Mouse (Mus musculus) ES-E14 (cell line): Measurements from ENCODE around the gene Twnk. TPM values are rescaled to one million over a fixed set of nuclear protein-coding genes. Genes with fewer than 3 reads are reported as not detected.
A peak's percentile ranks its signal among the peaks of the same experiment; 100 is the strongest.

Source experiments
- DNase-seq: peaks from one replicate; pipeline ENCODE4 v3.0.0-alpha.2; 2013; ENCODE audit warnings: low read depth, low spot score
- H3K27ac ChIP-seq: 2 replicates; pipeline ENCODE4 v1.5.1; 2012; ENCODE audit warnings: low read depth, mild to moderate bottlenecking, low read length, moderate library complexity, mixed read lengths; ENCODE audit not compliant: poor library complexity, insufficient read depth, severe bottlenecking
- H3K36me3 ChIP-seq: 2 replicates; pipeline ENCODE4 v1.6.1; 2012; ENCODE audit warnings: mild to moderate bottlenecking, low read length, moderate library complexity, mixed read lengths; ENCODE audit not compliant: control insufficient read depth, poor library complexity, insufficient read depth, severe bottlenecking
- H3K4me1 ChIP-seq, 2 experiments: fragments of 150-350 bp in 1 of 2; sonication (generic) in 1 of 2; 2 replicates each; pipeline ENCODE4 v1.6.1; 2012; ENCODE audit warnings: low read length in 2 of 2, mild to moderate bottlenecking in 1 of 2, mixed read lengths in 1 of 2; ENCODE audit not compliant: control insufficient read depth in 2 of 2, insufficient read depth in 2 of 2, poor library complexity in 1 of 2
- H3K4me3 ChIP-seq, 2 experiments: fragments of 150-350 bp in 1 of 2; sonication (generic) in 1 of 2; 2 replicates each; pipeline ENCODE4 v1.5.1; 2012; ENCODE audit warnings: low read length in 2 of 2, low read depth in 1 of 2, mild to moderate bottlenecking in 1 of 2, mixed read lengths in 1 of 2; ENCODE audit not compliant: insufficient read depth in 1 of 2, poor library complexity in 1 of 2, severe bottlenecking in 1 of 2
- H3K9ac ChIP-seq: 2 replicates; pipeline ENCODE4 v1.6.1; 2012; ENCODE audit warnings: low read depth, mild to moderate bottlenecking, low read length, mixed read lengths; ENCODE audit not compliant: poor library complexity, insufficient read depth, severe bottlenecking
- H3K9me3 ChIP-seq: fragments of 150-350 bp; sonication (generic); 2 replicates; pipeline ENCODE4 v1.6.1; 2012; ENCODE audit warnings: low read depth, mild to moderate bottlenecking, low read length; ENCODE audit not compliant: control insufficient read depth, insufficient read depth
- CHD2 ChIP-seq: IDR thresholded peaks from 2 replicates; pipeline ENCODE4 v1.6.1; 2014; ENCODE audit warnings: mild to moderate bottlenecking, low read depth, low read length, inconsistent platforms
- HCFC1 ChIP-seq: IDR thresholded peaks from 2 replicates; pipeline ENCODE4 v1.6.1; 2012; ENCODE audit warnings: low read length, inconsistent platforms, borderline replicate concordance; ENCODE audit not compliant: insufficient read depth
- MAFK ChIP-seq: IDR thresholded peaks from 2 replicates; pipeline ENCODE4 v1.6.1; 2014; ENCODE audit warnings: mild to moderate bottlenecking, low read depth, low read length, inconsistent platforms; ENCODE audit not compliant: insufficient read depth
- ZC3H11A ChIP-seq: IDR thresholded peaks from 2 replicates; pipeline ENCODE4 v1.6.1; 2012; ENCODE audit warnings: low read depth, mild to moderate bottlenecking, inconsistent platforms, low read length, borderline replicate concordance
- ZNF384 ChIP-seq: IDR thresholded peaks from 2 replicates; pipeline ENCODE4 v1.6.1; 2012; ENCODE audit warnings: low read depth, low read length, inconsistent platforms
- in situ Hi-C, 2 experiments: fragments of 600-800 bp; cut with MboI; formaldehyde crosslinking; loops; one replicate each; pipeline ENCODE4 v1.15.1; 2025; ENCODE audit warnings: low sequenced_read_pairs in 2 of 2, inconsistent platforms in 1 of 2; ENCODE audit not compliant: unreplicated experiment in 2 of 2
- total RNA-seq: library from RNA; depleted of rRNA; stranded (reverse); fragments of 300-350 nt; gene quantifications from 2 replicates; pipeline ENCODE4 v1.2.3, GENCODE M21; 2012

Twnk gene
- total RNA-seq, 1 experiment: 28.5 TPM

DNA sequence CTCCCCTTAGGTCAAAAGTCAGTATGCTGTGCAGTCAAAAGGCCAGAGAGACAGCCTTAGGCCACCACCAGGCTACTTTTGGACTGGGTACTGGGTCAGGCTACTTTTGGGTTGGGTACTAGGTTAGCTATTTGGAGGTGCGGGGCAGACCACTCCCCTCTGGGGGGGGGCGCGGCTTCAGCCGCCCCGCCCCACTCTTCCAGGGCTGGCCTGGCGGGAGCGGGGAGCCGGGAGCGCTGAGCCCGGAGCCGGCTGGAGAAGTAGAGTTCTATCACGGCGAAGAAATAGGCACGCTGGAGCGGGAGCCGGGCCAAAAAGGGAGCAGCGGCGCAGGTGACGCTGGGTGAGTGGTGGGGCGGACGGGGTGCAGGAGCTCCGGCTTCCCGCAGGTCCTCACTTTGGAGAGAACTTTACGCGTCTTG, 9.5 kb downstream of the Twnk start:
- H3K9ac ChIP-seq: peak overlapping the region; percentile 68
- DNase-seq: no peak
- H3K9me3 ChIP-seq: no peaks in the 10 kb centered on the region
- peaks cover 14 to 17% of the 10 kb centered on the region in 2 experiments for H3K4me1 ChIP-seq
- TF ChIP-seq MAFK: no peak
- no peak for TF ChIP-seq HCFC1
- TF ChIP-seq ZNF384: no peak
- TF ChIP-seq CHD2: no peak
- no peak for TF ChIP-seq ZC3H11A
- H3K27ac ChIP-seq: peak overlapping the region; percentile 57
- peak overlapping the region; percentile 72 to 76 for H3K4me3 ChIP-seq
- in situ Hi-C loops: no loop called here
- peaks cover 20% of the 10 kb centered on the region for H3K36me3 ChIP-seq

DNA sequence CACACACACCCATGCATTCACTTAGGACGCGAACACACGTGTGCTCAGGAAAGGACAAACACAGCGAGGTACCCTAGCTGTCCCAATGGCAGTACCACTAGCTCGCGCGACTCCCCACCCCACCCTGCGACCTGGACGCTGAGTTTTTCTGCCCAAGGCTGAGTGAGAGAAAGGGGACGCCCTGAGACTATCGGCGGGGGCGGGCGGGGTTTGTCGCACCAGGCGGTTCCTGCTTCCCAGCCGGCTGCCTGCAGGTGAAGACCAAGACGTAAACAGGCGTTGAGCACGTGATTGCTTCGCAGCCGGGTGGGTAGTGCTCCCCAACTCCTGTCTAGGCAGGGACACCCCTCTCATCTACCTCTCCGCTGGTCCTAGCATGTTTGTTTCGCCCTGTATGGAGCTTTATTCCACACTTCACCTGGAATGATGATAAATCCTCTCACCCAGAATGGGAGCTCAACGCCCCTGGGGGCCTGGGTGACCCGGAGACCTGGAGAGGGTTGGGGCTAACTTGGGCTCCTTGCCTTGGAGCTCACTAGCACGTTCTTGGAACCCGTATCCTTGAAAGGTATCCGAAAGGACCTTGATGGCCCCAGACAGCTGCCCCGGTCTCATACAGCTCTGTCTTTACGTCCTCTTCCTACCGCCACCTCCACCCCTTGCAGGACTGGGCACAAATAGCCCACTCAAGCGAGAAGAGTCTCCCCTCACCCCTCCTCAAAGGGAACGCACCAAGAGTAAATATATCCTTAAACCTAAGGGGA, 10.2 kb downstream of the Twnk start:
- Histone ChIP-seq H3K4me3 (peak overlapping the region; percentile 72 to 76), H3K36me3 (peaks cover 13% of the 10 kb centered on the region), H3K4me1 (peaks cover 17 to 18% of the 10 kb centered on the region in 2 experiments), H3K27ac (peak overlapping the region; percentile 57; the same call in 1 of the 2 replicates), H3K9me3 (no peaks in the 10 kb centered on the region), H3K9ac (peak overlapping the region; percentile 68)
- DNase-seq: no peak
- in situ Hi-C loops: no loop called here
- no peak for TF ChIP-seq HCFC1
- TF ChIP-seq ZNF384: no peak
- no peak for TF ChIP-seq ZC3H11A
- TF ChIP-seq CHD2: no peak
- TF ChIP-seq MAFK: no peak

DNA sequence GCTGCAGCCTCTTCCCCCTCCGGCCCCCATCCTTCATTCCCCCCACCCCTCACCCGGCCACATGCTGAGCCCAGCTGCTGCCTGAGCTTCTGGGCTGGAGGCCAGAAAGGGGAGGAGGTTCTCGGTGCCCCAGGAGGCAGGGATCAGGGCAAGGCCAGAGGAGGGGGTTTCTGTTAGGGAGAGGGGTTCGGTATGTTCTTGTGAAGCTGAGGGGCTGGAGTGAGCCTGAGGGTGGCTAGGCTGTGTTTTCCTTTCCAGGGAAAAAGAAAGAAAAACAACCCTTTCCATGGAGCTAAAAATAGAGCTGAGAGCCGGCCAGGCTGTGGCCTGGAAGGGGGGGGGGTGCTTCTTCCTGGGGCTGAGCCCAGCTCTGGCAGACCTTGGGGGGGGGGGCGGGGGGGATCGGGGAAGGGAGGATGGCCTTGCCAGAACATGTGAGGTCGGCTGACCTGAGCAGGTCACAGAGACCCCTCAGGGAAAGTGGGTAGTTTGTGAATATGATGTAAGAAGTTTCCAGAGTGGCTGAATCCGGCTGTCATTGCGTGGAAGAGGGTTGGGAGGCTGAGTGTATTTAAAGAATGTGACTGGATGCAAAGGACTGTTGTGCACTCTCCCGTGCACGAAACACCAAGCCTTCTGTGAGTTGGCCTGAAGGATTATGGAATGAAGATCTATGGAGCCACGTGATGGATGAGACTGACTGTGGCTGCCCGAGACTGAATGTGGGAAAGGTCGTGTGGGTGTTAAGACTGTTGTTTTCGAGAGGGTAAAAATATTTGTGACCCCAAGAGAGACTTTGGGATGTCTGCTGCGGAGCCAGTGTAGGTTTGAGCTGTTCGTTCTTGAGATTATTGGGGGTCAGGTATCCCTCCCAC, 11.1 kb downstream of the Twnk start:
- H3K36me3 ChIP-seq: peaks cover 8% of the 10 kb centered on the region
- in situ Hi-C loops: no loop called here
- peaks cover 17 to 19% of the 10 kb centered on the region in 2 experiments for H3K4me1 ChIP-seq
- H3K27ac ChIP-seq: 0 out of 2 replicates have a peak overlapping the region, but pooled peaks have one; percentile 19
- no peak for DNase-seq
- peak overlapping the region; percentile 2 for H3K9ac ChIP-seq
- no peak for TF ChIP-seq ZC3H11A
- peak overlapping the region; percentile 72 to 76 for H3K4me3 ChIP-seq
- no peaks in the 10 kb centered on the region for H3K9me3 ChIP-seq

DNA sequence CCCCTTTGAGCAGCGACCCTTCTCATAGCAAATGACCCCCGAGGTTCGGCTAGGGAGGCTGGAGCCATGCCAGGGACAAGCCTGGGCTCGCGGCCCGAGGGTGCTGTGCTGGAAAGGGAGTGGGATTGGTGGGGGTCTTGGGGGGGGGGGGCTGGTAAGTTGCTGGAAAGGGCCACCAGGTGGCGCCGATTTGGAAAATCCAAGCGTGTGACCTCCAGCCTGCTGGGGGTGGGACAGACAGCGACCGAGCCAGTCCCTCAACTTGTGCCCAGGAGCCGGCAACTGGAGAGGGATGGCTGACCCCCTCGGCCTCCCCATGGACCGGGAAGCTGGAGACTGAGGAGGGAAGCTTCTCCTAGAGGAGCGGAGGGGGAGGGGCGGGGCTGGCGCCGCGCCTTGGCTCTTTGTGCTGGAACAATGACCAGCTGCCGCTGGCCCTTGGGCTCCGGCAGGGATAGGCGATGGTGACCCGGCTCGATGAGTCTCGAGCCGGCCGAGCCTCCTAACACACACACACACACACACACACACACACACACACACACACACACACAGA, 11.8 kb downstream of the Twnk start:
- TF ChIP-seq ZC3H11A: no peak
- TF ChIP-seq CHD2: no peak
- Histone ChIP-seq H3K27ac (no peak overlapping the region), H3K4me1 (peaks cover 16 to 19% of the 10 kb centered on the region in 2 experiments), H3K4me3 (peak overlapping the region; percentile 62 to 72), H3K36me3 (peaks cover 4% of the 10 kb centered on the region), H3K9ac (peak overlapping the region; percentile 71), H3K9me3 (no peaks in the 10 kb centered on the region)
- in situ Hi-C loops: no loop called here
- no peak for DNase-seq
